Mouse (Mus musculus): ENCODE data around the gene Arhgef12.

GRCm38 (mm10) chr9:43103675-43104299 is 3.3 kb downstream of the Arhgef12 start:
- TF ChIP-seq CTCF (IDR thresholded peaks at IDR 0.05), result no peak
- TF ChIP-seq EP300 (IDR thresholded peaks at IDR 0.05), result peak; percentile 96
